Mouse (Mus musculus): ENCODE measurements around the gene Rab7b.

Gene Rab7b

GRCm38 (mm10) chr1:131759667-131760427 is 71.4 kb downstream of the Rab7b start:
- Histone ChIP-seq H3K36me3 (ENCODE audit: insufficient read depth, low read length) (no peaks in the 10 kb centered on the region), H3K4me1 (replicated peaks; ENCODE audit: low read depth, low read length) (peaks cover under 1% of the 10 kb centered on the region; the same call in 1 of the 2 replicates), H3K27me3 (ENCODE audit: insufficient read depth, low read length) (peaks cover 45% of the 10 kb centered on the region), H3K4me3 (replicated peaks; ENCODE audit: low read length) (no peak overlapping the region), H3K9me3 (ENCODE audit: low read length) (peaks cover 10% of the 10 kb centered on the region; the same call in 1 of the 2 replicates)
- no peak for TF ChIP-seq NANOG (IDR thresholded peaks at IDR 0.05; ENCODE audit: borderline replicate concordance, low read length)
- TF ChIP-seq POU5F1 (IDR thresholded peaks at IDR 0.05; ENCODE audit: borderline replicate concordance, low read length), result no peak
- no peak for TF ChIP-seq CTCF (conservative IDR thresholded peaks at IDR 0.05; ENCODE audit: low read length)

- peaks cover 10% of the 10 kb centered on the region; the same call in 1 of the 2 replicates for H3K9me3 ChIP-seq (ENCODE audit: low read length)
- H3K27me3 ChIP-seq (ENCODE audit: insufficient read depth, low read length), result peaks cover 41% of the 10 kb centered on the region
- no peak overlapping the region for H3K4me3 ChIP-seq (replicated peaks; ENCODE audit: low read length)
- TF ChIP-seq POU5F1 (IDR thresholded peaks at IDR 0.05; ENCODE audit: borderline replicate concordance, low read length), result no peak
- no peak for TF ChIP-seq NANOG (IDR thresholded peaks at IDR 0.05; ENCODE audit: borderline replicate concordance, low read length)
- TF ChIP-seq CTCF (conservative IDR thresholded peaks at IDR 0.05; ENCODE audit: low read length), result no peak
- no peaks in the 10 kb centered on the region for H3K36me3 ChIP-seq (ENCODE audit: insufficient read depth, low read length)
- H3K4me1 ChIP-seq (replicated peaks; ENCODE audit: low read depth, low read length), result peaks cover 7% of the 10 kb centered on the region
Observed at GRCm38 (mm10) chr1:131760428-131760820, 71.9 kb downstream of the Rab7b start.

GRCm38 (mm10) chr1:131761079-131761831 is 72.8 kb downstream of the Rab7b start:
- peaks cover 10% of the 10 kb centered on the region for H3K4me1 ChIP-seq (replicated peaks; ENCODE audit: low read depth, low read length)
- H3K36me3 ChIP-seq (ENCODE audit: insufficient read depth, low read length), result no peaks in the 10 kb centered on the region
- no peak overlapping the region for H3K4me3 ChIP-seq (replicated peaks; ENCODE audit: low read length)
- peaks cover 10% of the 10 kb centered on the region; the same call in 1 of the 2 replicates for H3K9me3 ChIP-seq (ENCODE audit: low read length)
- peaks cover 36% of the 10 kb centered on the region for H3K27me3 ChIP-seq (ENCODE audit: insufficient read depth, low read length)
- no peak for TF ChIP-seq NANOG (IDR thresholded peaks at IDR 0.05; ENCODE audit: borderline replicate concordance, low read length)
- no peak for TF ChIP-seq POU5F1 (IDR thresholded peaks at IDR 0.05; ENCODE audit: borderline replicate concordance, low read length)
- no peak for TF ChIP-seq CTCF (conservative IDR thresholded peaks at IDR 0.05; ENCODE audit: low read length)

GRCm38 (mm10) chr1:131763683-131764082 is 75.2 kb downstream of the Rab7b start:
- Histone ChIP-seq H3K4me1 (replicated peaks; ENCODE audit: low read depth, low read length) (peaks cover 10% of the 10 kb centered on the region), H3K27me3 (ENCODE audit: insufficient read depth, low read length) (peaks cover 25% of the 10 kb centered on the region), H3K4me3 (replicated peaks; ENCODE audit: low read length) (no peak overlapping the region), H3K36me3 (ENCODE audit: insufficient read depth, low read length) (no peaks in the 10 kb centered on the region), H3K9me3 (ENCODE audit: low read length) (peaks cover 10% of the 10 kb centered on the region; the same call in 1 of the 2 replicates)
- no peak for TF ChIP-seq NANOG (IDR thresholded peaks at IDR 0.05; ENCODE audit: borderline replicate concordance, low read length)
- no peak for TF ChIP-seq CTCF (conservative IDR thresholded peaks at IDR 0.05; ENCODE audit: low read length)
- TF ChIP-seq POU5F1 (IDR thresholded peaks at IDR 0.05; ENCODE audit: borderline replicate concordance, low read length), result no peak

- Histone ChIP-seq H3K36me3 (ENCODE audit: insufficient read depth, low read length) (no peaks in the 10 kb centered on the region), H3K27me3 (ENCODE audit: insufficient read depth, low read length) (peaks cover 25% of the 10 kb centered on the region), H3K9me3 (ENCODE audit: low read length) (peaks cover 8% of the 10 kb centered on the region; the same call in 1 of the 2 replicates), H3K4me3 (replicated peaks; ENCODE audit: low read length) (no peak overlapping the region), H3K4me1 (replicated peaks; ENCODE audit: low read depth, low read length) (peaks cover 10% of the 10 kb centered on the region)
- TF ChIP-seq POU5F1 (IDR thresholded peaks at IDR 0.05; ENCODE audit: borderline replicate concordance, low read length) (no peak), CTCF (conservative IDR thresholded peaks at IDR 0.05; ENCODE audit: low read length) (no peak), NANOG (IDR thresholded peaks at IDR 0.05; ENCODE audit: borderline replicate concordance, low read length) (no peak)
Observed at GRCm38 (mm10) chr1:131764581-131765338, 76.3 kb downstream of the Rab7b start.

Measured in E14TG2a.4 (cell line).